Mouse (Mus musculus): ENCODE results near the gene Tmtc2.

- TF ChIP-seq POLR2A (IDR thresholded peaks at IDR 0.05; ENCODE audit: low read depth, low read length) (no peak), SMC3 (IDR thresholded peaks at IDR 0.05; ENCODE audit: low read depth, low read length) (no peak), SIN3A (IDR thresholded peaks at IDR 0.05; ENCODE audit: low read length) (no peak), MAX (IDR thresholded peaks at IDR 0.05; ENCODE audit: low read length) (no peak), CTCF (conservative IDR thresholded peaks at IDR 0.05 in 1 of 2, IDR thresholded peaks at IDR 0.05 in 1 of 2; ENCODE audit: low read depth in 2 of 2, low read length in 2 of 2) (no peak), KAT2A (IDR thresholded peaks at IDR 0.05; ENCODE audit: insufficient replicate concordance, low read length) (no peak), EP300 (IDR thresholded peaks at IDR 0.05; ENCODE audit: low read length) (no peak), NELFE (IDR thresholded peaks at IDR 0.05; ENCODE audit: low read depth, low read length) (no peak), MYC (IDR thresholded peaks at IDR 0.05; ENCODE audit: low read depth, low read length) (no peak), USF1 (IDR thresholded peaks at IDR 0.05; ENCODE audit: low read depth, low read length) (no peak), UBTF (IDR thresholded peaks at IDR 0.05; ENCODE audit: low read depth, low read length) (no peak)
Observed at GRCm38 (mm10) chr10:105192071-105192470, 382.2 kb downstream of the Tmtc2 start.

All from CH12.LX (cell line).